Mouse (Mus musculus): ENCODE data around the gene Nfix.
A peak's percentile ranks its signal among the peaks of the same experiment; 100 is the strongest.

The Nfix gene

GRCm38 (mm10) chr8:84661961-84662571 is 138.1 kb downstream of the Nfix start:
- peak; percentile 71 for DNase-seq

- DNase-seq: peak; percentile 97
These were observed 138.7 kb downstream of the Nfix start for GRCm38 (mm10) chr8:84661458-84661871.

DNA sequence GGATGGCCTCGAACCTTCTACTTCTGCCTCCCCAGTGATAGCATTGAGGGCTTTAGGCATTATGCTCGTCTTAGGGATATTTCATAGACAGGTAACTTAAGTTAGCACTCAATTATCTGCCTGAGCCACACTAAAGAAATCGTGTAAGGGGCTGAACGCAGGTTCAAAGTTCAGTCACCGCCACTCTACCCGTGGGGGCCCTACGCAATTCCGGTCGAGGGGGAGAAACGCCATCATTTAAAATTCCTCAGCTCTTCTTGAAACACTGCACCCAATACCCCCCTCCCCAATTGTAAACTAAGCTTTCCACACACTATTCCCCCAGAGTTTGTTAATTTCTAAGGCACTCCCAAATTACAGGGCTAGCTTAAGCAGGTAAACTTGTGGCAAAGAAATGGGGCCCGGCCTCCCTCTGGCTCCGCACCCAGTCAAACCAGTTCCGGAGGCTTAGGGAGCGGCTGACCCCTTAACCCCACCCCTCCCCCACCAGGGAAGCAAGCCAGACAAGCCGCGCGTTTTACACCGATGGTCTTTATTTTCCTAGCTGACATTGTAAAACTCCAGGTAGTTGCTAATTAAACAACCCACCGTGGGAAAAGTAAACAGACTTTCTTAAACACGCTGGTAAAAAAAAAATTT is 139.2 kb downstream of the Nfix start:
- peak; percentile 83 for DNase-seq

DNA sequence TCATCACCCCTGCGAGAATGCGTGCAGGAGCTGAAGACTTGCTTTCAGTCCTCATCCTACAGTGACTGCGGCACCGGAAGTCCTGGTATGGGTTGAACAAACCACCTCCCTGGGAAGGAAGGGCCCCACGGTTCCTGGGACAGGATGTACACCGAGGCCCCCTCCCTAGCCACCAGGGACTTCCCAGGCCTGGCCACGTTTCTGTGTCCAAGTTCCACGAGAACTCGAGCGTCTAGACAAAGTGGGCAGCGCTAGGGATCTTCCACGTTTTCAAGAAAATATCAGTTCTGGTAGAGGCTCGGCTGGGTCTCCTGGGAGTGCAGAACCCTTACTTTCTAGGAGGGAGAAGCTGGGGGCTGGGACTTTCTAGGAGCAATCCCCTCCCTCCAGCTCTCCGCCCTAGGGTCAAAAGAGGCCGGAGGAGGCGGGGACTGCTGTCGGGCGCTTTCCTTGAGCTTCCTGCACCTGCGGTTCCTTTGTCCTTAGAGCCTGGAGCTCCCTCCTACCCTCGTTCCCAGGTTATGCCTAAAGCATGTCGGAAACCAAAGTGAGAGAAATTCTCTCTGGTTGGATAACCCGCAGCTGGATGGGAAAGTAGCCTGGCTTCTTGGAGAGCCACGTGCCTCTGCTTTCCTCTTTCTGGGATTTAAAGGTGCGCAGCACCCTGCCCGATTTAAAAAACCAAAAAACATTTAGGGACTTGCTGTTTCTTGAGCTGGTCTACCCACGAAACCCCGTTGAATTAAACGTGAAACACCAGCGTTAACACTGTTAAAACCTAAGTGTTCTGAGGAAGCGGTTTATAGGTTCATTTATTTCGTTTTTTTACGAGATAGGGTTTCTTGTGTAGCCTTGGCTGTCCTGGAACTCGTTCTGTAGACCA is 140.0 kb downstream of the Nfix start:
- DNase-seq: peak; percentile 87

DNA sequence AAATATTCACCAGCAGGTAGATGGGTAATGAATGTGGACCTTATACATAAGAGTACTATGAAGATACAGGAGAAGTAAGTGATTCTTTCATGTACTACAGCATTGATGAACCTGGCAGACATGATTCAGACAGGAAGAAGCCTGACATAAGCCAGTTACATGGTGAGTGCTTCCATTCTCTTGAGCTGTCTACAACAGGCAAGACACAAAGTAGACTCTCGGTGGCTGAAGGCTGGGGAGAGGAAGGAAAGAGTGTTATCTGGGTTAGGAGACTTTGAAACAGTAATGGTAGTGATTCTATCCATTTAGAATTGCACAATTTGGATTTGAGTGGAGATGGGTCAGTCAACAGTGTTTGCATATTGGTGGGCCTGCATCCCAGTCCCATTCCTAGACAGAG is 141.2 kb downstream of the Nfix start:
- no peak for DNase-seq

DNA sequence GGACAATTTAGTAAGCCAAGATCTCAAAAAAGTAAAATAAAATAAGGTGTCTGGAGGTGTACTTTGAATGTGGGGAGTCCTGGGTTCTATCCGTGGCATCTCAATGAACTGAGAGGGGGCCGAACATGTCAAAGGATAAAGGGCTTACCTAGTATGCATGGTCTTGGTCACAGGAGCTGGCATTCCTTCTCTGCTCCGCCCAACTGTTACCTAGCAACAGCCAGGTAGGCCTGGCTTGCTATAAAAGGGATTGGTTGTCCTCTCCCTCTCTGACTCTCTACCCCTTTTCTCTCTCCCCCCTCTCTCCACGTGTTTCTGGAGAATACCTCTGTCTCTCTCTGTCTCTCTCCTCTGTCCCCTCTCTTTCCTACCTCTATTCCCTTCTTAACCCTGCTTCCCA is 142.5 kb downstream of the Nfix start:
- DNase-seq: peak; percentile 61

DNA sequence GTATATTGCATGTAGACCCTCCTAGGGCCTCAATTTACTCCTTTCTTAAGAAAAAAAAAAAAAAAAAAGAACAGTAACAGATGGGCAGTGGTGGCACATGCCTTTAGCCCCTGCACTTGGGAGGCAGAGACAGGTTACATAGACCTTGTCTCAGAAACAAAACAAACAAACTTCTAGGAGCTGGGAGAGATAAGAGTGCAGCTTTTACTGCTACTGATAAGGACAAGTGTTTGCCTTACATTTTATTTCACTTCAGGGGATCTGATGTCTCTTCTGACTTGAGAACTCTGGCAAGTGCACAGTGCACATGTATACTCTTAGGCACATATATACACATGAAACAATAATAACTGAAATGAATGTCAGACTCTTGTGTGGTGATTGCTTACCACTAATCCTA is 142.9 kb downstream of the Nfix start:
- no peak for DNase-seq

- DNase-seq: peak; percentile 95
These were observed 143.5 kb downstream of the Nfix start for GRCm38 (mm10) chr8:84656641-84657126.

- peak; percentile 62 for DNase-seq
These were observed 144.0 kb downstream of the Nfix start for GRCm38 (mm10) chr8:84656191-84656525.

DNA sequence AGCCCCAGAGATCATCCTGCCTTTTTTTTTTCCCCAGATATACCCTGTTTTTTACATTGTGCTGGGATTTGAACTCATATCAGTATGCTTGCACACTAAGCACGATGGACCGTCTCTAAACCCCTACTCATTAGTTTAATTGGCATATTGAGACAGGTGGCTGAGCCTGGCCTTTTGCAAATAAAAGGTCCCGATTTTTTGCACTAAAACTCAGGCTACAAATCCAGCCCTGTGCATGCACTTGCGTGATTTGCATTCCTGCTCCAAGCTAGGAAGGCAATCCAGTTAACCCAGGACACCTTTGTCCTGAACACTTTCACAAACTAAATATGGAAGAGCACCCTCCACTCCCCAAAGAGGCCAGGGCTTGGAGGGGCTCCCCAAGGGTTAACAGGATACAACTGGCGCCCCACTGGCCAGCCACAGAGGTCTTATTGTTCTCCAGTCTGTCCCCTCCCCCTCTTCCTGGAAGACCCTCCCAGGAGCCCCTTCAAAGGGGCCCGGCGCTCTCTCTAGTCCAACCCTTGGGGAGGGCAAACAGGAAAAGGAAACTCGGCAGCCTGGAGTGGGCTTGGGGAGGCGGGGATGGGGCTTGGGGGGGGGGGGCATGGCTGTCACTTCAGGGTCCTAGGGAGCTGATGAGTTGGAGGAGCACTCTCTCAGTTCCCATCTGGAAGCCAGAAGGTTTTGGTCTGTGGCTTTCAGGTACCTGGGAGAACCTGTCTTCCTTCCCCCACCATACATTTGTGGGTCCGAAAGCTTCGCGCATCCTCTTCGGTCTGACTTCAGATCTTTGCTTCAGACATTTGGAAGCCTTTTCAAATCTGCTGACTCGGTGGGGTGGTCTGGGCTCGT is 144.6 kb downstream of the Nfix start:
- DNase-seq: peak; percentile 83

GRCm38 (mm10) chr8:84654597-84654996 is 145.5 kb downstream of the Nfix start:
- no peak for DNase-seq

DNA sequence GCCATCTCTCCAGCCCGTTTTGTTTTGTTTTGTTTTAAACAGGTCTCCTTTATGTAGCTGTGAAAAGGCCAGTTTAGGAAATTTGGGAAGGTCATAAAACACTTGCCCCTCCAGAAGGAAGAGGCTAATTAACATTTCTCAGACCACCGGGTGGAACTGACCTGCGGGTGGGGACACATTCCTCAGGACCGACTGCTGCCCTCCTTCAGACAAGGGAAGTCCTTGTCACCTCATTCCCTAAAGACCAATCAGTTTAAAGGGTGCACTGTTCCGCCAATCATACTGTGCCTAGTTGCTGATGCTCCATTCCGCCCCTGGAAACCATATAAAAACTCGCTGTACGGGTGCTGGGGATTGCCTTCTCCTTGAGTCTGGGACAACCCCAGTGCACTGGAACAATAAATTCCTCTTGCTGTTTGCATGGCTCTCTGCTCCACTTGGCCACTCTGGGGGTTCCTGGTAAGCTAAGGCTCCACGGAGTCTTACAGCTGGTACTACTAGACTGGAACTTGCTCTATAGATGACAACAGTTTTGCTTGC is 147.0 kb downstream of the Nfix start:
- DNase-seq: no peak

- DNase-seq: no peak
These were observed 149.9 kb downstream of the Nfix start for GRCm38 (mm10) chr8:84650213-84650612.
